ENCODE assay signal across 15 mouse cellular contexts in genomic region chr14:100752746-100753145, GRCm38 (mm10).
"Had no signal": no experiment of that assay in that cellular context is flagged by ENCODE, and none has a peak within 500 bp of the region (broad histone marks: within the 10 kb centered on the region; RNA-seq: fewer than 3 reads in every experiment).

No protein-coding gene starts in this region.

- H3K9me3 ChIP-seq: liver, embryonic 12.5 days; midbrain, embryonic 15.5 days; neural tube, embryonic 12.5 days; stomach, embryonic 15.5 days had no signal

- H3K36me3 ChIP-seq: liver, embryonic 12.5 days; midbrain, embryonic 15.5 days; neural tube, embryonic 12.5 days; stomach, embryonic 15.5 days had no signal

- H3K27ac ChIP-seq: kidney, postnatal 0 days; liver, embryonic 12.5 days; macrophage; midbrain, embryonic 15.5 days; neural tube, embryonic 12.5 days; stomach, embryonic 15.5 days had no signal

- DNase-seq: kidney, adult 11 months; kidney, adult 9 months; kidney, postnatal 36 days; layer of hippocampus, adult 9-11 months; left cerebral cortex, postnatal 4 days; right cerebral cortex, postnatal 4 days; spleen, adult 18-20 months; thymus, postnatal 4 days had no signal

- H3K4me3 ChIP-seq: liver, embryonic 12.5 days; megakaryocyte, embryonic 14.5 days; midbrain, embryonic 15.5 days; neural tube, embryonic 12.5 days; stomach, embryonic 15.5 days had no signal

- H3K4me1 ChIP-seq: liver, embryonic 12.5 days; megakaryocyte, embryonic 14.5 days had no signal

- H3K27me3 ChIP-seq: liver, embryonic 12.5 days; megakaryocyte, embryonic 14.5 days; midbrain, embryonic 15.5 days; neural tube, embryonic 12.5 days; stomach, embryonic 15.5 days had no signal
